Mouse (Mus musculus): ENCODE measurements around the gene Auts2.

Gene Auts2

GRCm38 (mm10) chr5:131459549-131459948 lies 1083.6 kb downstream of the Auts2 start:
- no peak for DNase-seq (ENCODE audit: low spot score in 2 of 2)

- no peak for DNase-seq (ENCODE audit: low spot score in 2 of 2)
Observed at GRCm38 (mm10) chr5:131458700-131459099, 1084.4 kb downstream of the Auts2 start.

GRCm38 (mm10) chr5:131457999-131458398 lies 1085.1 kb downstream of the Auts2 start:
- DNase-seq (ENCODE audit: low spot score in 2 of 2) = no peak

GRCm38 (mm10) chr5:131449181-131449868 lies 1093.8 kb downstream of the Auts2 start:
- DNase-seq (ENCODE audit: low spot score in 2 of 2) = no peak

GRCm38 (mm10) chr5:131435239-131435876 lies 1107.8 kb downstream of the Auts2 start:
- no peak for DNase-seq (ENCODE audit: low spot score in 2 of 2)

- no peak for DNase-seq (ENCODE audit: low spot score in 2 of 2)
Observed at GRCm38 (mm10) chr5:131433291-131433690, 1109.9 kb downstream of the Auts2 start.

GRCm38 (mm10) chr5:131431896-131432295 lies 1111.2 kb downstream of the Auts2 start:
- no peak for DNase-seq (ENCODE audit: low spot score in 2 of 2)

GRCm38 (mm10) chr5:131430109-131430508 lies 1113.0 kb downstream of the Auts2 start:
- DNase-seq (ENCODE audit: low spot score in 2 of 2) = no peak

- no peak for DNase-seq (ENCODE audit: low spot score in 2 of 2)
Observed at GRCm38 (mm10) chr5:131429563-131429962, 1113.6 kb downstream of the Auts2 start.

- DNase-seq (ENCODE audit: low spot score in 2 of 2) = peak in 1 of 2 experiments; percentile 71
Observed at GRCm38 (mm10) chr5:131427734-131428413, 1115.3 kb downstream of the Auts2 start.

- DNase-seq (ENCODE audit: low spot score in 2 of 2) = no peak
Observed at GRCm38 (mm10) chr5:131422737-131423136, 1120.4 kb downstream of the Auts2 start.

- no peak for DNase-seq (ENCODE audit: low spot score in 2 of 2)
Observed at GRCm38 (mm10) chr5:131420406-131420805, 1122.7 kb downstream of the Auts2 start.

- DNase-seq (ENCODE audit: low spot score in 2 of 2) = no peak
Observed at GRCm38 (mm10) chr5:131415902-131416545, 1127.1 kb downstream of the Auts2 start.

- DNase-seq (ENCODE audit: low spot score in 2 of 2) = no peak
Observed at GRCm38 (mm10) chr5:131398250-131398649, 1144.9 kb downstream of the Auts2 start.

- DNase-seq (ENCODE audit: low spot score in 2 of 2) = no peak
Observed at GRCm38 (mm10) chr5:131395756-131396155, 1147.4 kb downstream of the Auts2 start.
